Mouse (Mus musculus) brain, embryonic 14.5 days (tissue): ENCODE results near the gene Eif2s2.

Experiments
- CTCF ChIP-seq: fragments of 200-500 bp; IDR thresholded peaks from 2 replicates; pipeline ENCODE4 v1.5.1; 2012; ENCODE audit warnings: inconsistent platforms, mild to moderate bottlenecking, moderate library complexity, borderline replicate concordance; ENCODE audit not compliant: insufficient read depth, insufficient read length; ENCODE audit errors: extremely low read depth
- POLR2A ChIP-seq: fragments of 200-500 bp; IDR thresholded peaks from 2 replicates; pipeline ENCODE4 v1.6.1; 2012; ENCODE audit warnings: mild to moderate bottlenecking, inconsistent platforms, borderline replicate concordance; ENCODE audit not compliant: poor library complexity, insufficient read depth, insufficient read length, severe bottlenecking; ENCODE audit errors: extremely low read depth

DNA sequence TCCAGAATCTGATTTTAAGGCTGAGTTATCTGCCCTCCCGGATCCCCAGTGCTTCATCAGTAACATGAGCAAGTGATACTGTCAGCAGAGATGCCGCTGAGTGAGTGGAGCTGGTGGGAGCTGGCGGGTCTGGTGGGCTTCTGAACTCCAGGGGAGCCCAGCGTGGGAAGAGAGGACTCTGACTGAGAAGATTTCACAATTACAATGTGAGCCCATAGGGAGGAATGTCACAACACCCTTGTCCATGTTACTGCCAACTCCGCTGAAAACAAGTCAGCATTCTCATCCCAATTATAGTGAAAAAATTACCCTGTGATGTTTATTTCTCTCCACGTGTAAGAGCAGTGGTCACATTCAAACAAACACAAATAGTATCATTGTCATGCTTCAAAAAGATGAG, 43.4 kb upstream of the Eif2s2 start:
- no peak for TF ChIP-seq CTCF
- no peak for TF ChIP-seq POLR2A
